Mouse (Mus musculus) spleen, adult 2 months (tissue): Measurements from ENCODE around the gene Dctpp1.

ENCODE experiments used
- CTCF ChIP-seq: fragments of 200-500 bp; IDR thresholded peaks from 2 replicates; pipeline ENCODE4 v1.5.1; 2011; ENCODE audit warnings: mild to moderate bottlenecking, inconsistent platforms; ENCODE audit not compliant: insufficient read depth, insufficient read length, insufficient replicate concordance; ENCODE audit errors: extremely low read depth
- POLR2A ChIP-seq: fragments of 200-500 bp; IDR thresholded peaks from 2 replicates; pipeline ENCODE4 v1.6.1; 2011; ENCODE audit warnings: low read depth, low read length, inconsistent platforms

GRCm38 (mm10) chr7:127285154-127285553 lies 24.6 kb upstream of the Dctpp1 start:
- TF ChIP-seq CTCF (no peak), POLR2A (no peak)
